Mouse (Mus musculus) lung, embryonic 14.5 days (tissue): ENCODE measurements around the gene Tgfbi. TPM values are rescaled to one million over a fixed set of nuclear protein-coding genes. Genes with fewer than 3 reads are reported as not detected.

Experiments
- ATAC-seq: fragments of 200-750 bp; cut with Nextera tagmentation; 2 replicates; pipeline ENCODE4 v1.8.0; 2017; ENCODE audit warnings: mild to moderate bottlenecking, moderate TSS enrichment, moderate library complexity; ENCODE audit not compliant: insufficient read depth
- DNase-seq: peaks from one replicate; pipeline ENCODE4 v3.0.0-alpha.2; 2015
- H3K27ac ChIP-seq: fragments of 300-500 bp; sonication (generic); 2 replicates; pipeline ENCODE4 v1.5.1; 2014; ENCODE audit warnings: low read depth, mild to moderate bottlenecking, moderate library complexity
- H3K27me3 ChIP-seq: fragments of 300-500 bp; sonication (generic); 2 replicates; pipeline ENCODE4 v1.6.1; 2014; ENCODE audit warnings: low read length, control low read depth; ENCODE audit not compliant: insufficient read depth
- H3K36me3 ChIP-seq: fragments of 300-500 bp; sonication (generic); 2 replicates; pipeline ENCODE4 v1.6.1; 2014; ENCODE audit warnings: control low read depth; ENCODE audit not compliant: insufficient read depth
- H3K4me1 ChIP-seq: fragments of 300-500 bp; sonication (generic); 2 replicates; pipeline ENCODE4 v1.6.1; 2014; ENCODE audit warnings: antibody characterized with exemption, control low read depth; ENCODE audit not compliant: insufficient read depth
- H3K4me2 ChIP-seq: fragments of 300-500 bp; sonication (generic); 2 replicates; pipeline ENCODE4 v1.6.1; 2014; ENCODE audit warnings: mild to moderate bottlenecking
- H3K4me3 ChIP-seq: fragments of 300-500 bp; sonication (generic); 2 replicates; pipeline ENCODE4 v1.5.1; 2014; ENCODE audit warnings: low read depth, low read length
- H3K9ac ChIP-seq: fragments of 300-500 bp; sonication (generic); 2 replicates; pipeline ENCODE4 v1.6.1; 2014
- H3K9me3 ChIP-seq: fragments of 300-500 bp; sonication (generic); 2 replicates; pipeline ENCODE4 v1.6.1; 2016; ENCODE audit warnings: low read depth, low read length, control low read depth
- CTCF ChIP-seq: IDR thresholded peaks from 2 replicates; pipeline ENCODE4 v1.5.1; 2016; ENCODE audit warnings: antibody characterized with exemption, low read depth
- WGBS: fragments of 180-500 bp; shearing (Covaris S2); extraction: QIAGEN DNeasy Blood & Tissue Kit; methylation state at CpG from one replicate; pipeline ENCODE4 v1.1.7; 2014; 5-methylcytosine and 5-hydroxymethylcytosine counted together
- polyA plus RNA-seq: library from polyadenylated mRNA; unstranded; fragments of >200 nt; fragmentation: Nextera tagmentation; extraction: Ambion mirVana; gene quantifications from 2 replicates; pipeline ENCODE4 v1.2.1, GENCODE M21; 2014

Tgfbi gene
- polyA plus RNA-seq, 1 experiment from 2014 or later: 171 TPM

DNA sequence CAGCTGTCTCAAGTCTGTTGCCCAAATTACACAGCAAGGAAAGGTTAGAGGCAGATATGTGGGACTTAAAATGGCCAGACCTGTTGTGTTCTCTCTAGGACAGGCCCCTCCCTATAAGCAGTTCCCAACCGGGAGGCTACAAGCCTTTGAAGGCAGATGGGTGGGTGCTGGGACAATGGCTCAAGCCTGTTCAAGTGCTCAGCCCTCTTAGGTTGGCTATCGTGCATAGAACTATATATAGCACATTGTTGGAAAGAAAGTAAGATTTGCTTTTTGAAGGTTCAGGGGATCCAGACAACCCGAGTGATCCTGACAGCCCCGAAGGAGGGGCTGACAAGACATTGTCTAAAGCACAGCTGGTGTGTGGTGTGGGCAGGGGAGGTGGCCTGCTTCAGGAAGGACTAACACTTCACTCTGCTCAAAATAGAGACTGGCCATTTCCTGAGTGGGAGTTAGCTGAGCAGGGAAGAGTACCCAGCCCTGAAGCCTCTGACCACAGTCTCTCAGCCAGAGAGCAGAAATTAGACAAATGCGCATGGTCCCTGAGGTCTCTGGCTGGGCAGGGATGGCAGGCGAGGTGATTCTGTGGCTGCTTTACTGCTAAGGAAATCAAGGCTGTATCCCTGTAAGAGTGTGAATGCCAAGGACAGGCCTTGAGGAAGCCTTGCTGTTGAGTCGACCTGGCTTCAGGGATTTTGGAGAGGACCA lies 52.7 kb downstream of the Tgfbi start:
- ATAC-seq (peak; percentile 36; the same call in 1 of the 2 replicates), DNase-seq (peak; percentile 35)
- no peak overlapping the region for H3K9ac ChIP-seq
- TF ChIP-seq CTCF: no peak
- no peaks in the 10 kb centered on the region for H3K36me3 ChIP-seq
- WGBS: 43% methylated on average over 7 of the region's 7 CpGs
- peak overlapping the region; percentile 77 for H3K27ac ChIP-seq
- no peak overlapping the region for H3K4me3 ChIP-seq
- H3K27me3 ChIP-seq: no peaks in the 10 kb centered on the region
- peaks cover 6% of the 10 kb centered on the region; the same call in 1 of the 2 replicates for H3K4me1 ChIP-seq
- no peak overlapping the region for H3K4me2 ChIP-seq
- H3K9me3 ChIP-seq: no peaks in the 10 kb centered on the region

DNA sequence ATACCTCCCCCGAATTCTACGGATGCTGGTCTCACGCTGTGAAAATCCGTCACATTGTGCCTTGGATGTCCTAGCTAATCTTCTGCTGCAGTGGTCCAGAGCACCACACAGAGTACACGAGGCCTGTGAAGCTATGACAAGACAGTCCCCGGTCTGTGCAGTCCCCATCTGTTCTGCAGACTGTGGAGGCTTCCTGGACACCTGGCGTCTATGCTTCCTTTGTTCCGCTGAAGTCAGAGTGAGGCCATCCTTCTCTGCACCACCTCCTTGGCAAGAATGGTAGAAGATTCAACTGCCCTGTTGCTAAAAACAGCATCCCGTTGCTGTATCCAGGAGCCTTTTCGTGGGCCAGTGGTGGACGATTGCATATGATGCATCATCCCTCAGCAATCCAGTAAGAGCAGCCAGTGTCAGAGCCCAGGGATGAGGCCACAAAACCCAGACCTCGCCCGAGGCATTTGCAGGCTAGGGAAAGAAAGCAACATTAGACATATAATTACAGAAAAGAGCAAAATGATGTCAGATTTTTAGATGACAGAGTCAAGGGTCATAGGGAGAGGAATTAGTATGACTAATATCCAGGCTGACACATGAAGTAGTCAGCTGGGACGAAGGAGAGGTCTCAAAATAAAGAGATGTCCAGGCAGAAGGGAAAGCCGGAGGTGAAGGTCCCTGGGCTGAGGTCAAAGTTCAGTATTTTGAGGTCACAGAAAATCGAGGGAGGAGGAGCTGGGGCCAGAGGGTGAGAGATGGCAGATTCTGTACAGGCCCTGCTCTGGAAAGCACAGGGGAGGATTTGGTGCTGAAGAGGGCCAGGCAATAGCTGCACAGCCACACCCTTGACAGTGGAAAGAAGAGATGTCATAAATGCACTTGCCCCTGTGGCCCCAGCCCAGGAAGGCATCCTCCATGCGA lies 55.2 kb downstream of the Tgfbi start:
- DNase-seq (no peak), ATAC-seq (no peak)
- Histone ChIP-seq H3K4me2 (no peak overlapping the region), H3K9ac (no peak overlapping the region), H3K4me1 (no peaks in the 10 kb centered on the region; the same call in 1 of the 2 replicates), H3K9me3 (no peaks in the 10 kb centered on the region), H3K36me3 (no peaks in the 10 kb centered on the region), H3K4me3 (no peak overlapping the region), H3K27ac (no peak overlapping the region), H3K27me3 (no peaks in the 10 kb centered on the region)
- no peak for TF ChIP-seq CTCF
- WGBS: 66% methylated on average over 17 of the region's 17 CpGs

- H3K4me1 ChIP-seq: no peaks in the 10 kb centered on the region
- no peaks in the 10 kb centered on the region for H3K9me3 ChIP-seq
- peak; percentile 84 for DNase-seq
- no peak overlapping the region for H3K4me3 ChIP-seq
- no peaks in the 10 kb centered on the region for H3K27me3 ChIP-seq
- H3K9ac ChIP-seq: no peak overlapping the region
- H3K27ac ChIP-seq: no peak overlapping the region
- TF ChIP-seq CTCF: no peak
- peak; percentile 95 for ATAC-seq
- no peak overlapping the region for H3K4me2 ChIP-seq
- 25% methylated on average over 11 of the region's 11 CpGs for WGBS
- no peaks in the 10 kb centered on the region for H3K36me3 ChIP-seq
Observed at GRCm38 (mm10) chr13:56671206-56671605, 61.9 kb downstream of the Tgfbi start.

DNA sequence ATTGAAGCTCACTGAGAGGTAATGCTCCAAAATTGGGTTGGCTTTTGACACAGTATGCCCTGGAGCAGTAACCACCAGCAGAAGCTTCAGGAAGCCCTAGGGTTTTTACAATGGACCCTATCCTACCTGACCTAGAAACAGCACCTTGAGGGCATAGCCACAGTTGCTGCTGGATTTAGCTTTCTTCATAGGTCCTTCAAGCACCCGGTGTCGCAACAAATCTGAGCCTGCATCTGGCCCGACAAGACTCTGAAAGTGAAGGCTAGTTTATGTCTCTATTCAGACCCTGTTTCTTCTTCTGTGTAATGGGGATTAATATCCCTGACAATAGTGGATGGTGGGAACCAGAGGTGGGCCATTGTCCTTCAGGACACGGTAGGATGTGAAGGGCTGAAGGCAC lies 68.4 kb downstream of the Tgfbi start:
- Histone ChIP-seq H3K4me3 (no peak overlapping the region), H3K4me1 (peaks cover 30% of the 10 kb centered on the region), H3K27ac (peak overlapping the region; percentile 62; the same call in 1 of the 2 replicates), H3K4me2 (no peak overlapping the region), H3K27me3 (no peaks in the 10 kb centered on the region), H3K9me3 (no peaks in the 10 kb centered on the region), H3K9ac (no peak overlapping the region), H3K36me3 (no peaks in the 10 kb centered on the region)
- no peak for TF ChIP-seq CTCF
- DNase-seq: no peak
- 71% methylated on average over 4 of the region's 4 CpGs for WGBS
- ATAC-seq: no peak

- Histone ChIP-seq H3K4me1 (peaks cover 30% of the 10 kb centered on the region), H3K4me3 (no peak overlapping the region), H3K36me3 (no peaks in the 10 kb centered on the region), H3K9ac (no peak overlapping the region), H3K27me3 (no peaks in the 10 kb centered on the region), H3K27ac (peak overlapping the region; percentile 62), H3K9me3 (no peaks in the 10 kb centered on the region), H3K4me2 (peak overlapping the region; percentile 20; the same call in 1 of the 2 replicates)
- no peak for TF ChIP-seq CTCF
- peak; percentile 81 for DNase-seq
- ATAC-seq: peak; percentile 69
- WGBS: 18% methylated on average over 10 of the region's 10 CpGs
Observed at GRCm38 (mm10) chr13:56678188-56678787, 69.0 kb downstream of the Tgfbi start.

GRCm38 (mm10) chr13:56678826-56679504 lies 69.6 kb downstream of the Tgfbi start:
- Histone ChIP-seq H3K4me3 (no peak overlapping the region), H3K4me2 (peak overlapping the region; percentile 20; the same call in 1 of the 2 replicates), H3K27ac (peak overlapping the region; percentile 62), H3K36me3 (no peaks in the 10 kb centered on the region), H3K27me3 (no peaks in the 10 kb centered on the region), H3K9me3 (no peaks in the 10 kb centered on the region), H3K4me1 (peaks cover 30% of the 10 kb centered on the region), H3K9ac (no peak overlapping the region)
- 36% methylated on average over 10 of the region's 10 CpGs for WGBS
- ATAC-seq (peak; percentile 45; the same call in 1 of the 2 replicates), DNase-seq (peak; percentile 65)
- TF ChIP-seq CTCF: no peak
